17 mouse cellular contexts compared by ENCODE assay signal in genomic region chr14:20741301-20741700, GRCm38 (mm10). TPM values are rescaled to one million over a fixed set of nuclear protein-coding genes. Genes with fewer than 3 reads are reported as not detected.
DNase-seq lines count a peak whose midpoint lies in the region; ATAC-seq and TF ChIP-seq lines count a peak whose summit lies in the region.
"Had no signal": no experiment of that assay in that cellular context is flagged by ENCODE, and none has a peak within 500 bp of the region (broad histone marks: within the 10 kb centered on the region; RNA-seq: fewer than 3 reads in every experiment).

No protein-coding gene starts in this region.

- H3K79me2 ChIP-seq in liver, adult 2 months (ENCODE audit: control insufficient read depth, insufficient read depth, low read length), result no peaks in the 10 kb centered on the region

- H3K9ac ChIP-seq in forebrain, embryonic 13.5 days, result no peak overlapping the region
- H3K9ac ChIP-seq in liver, adult 2 months (ENCODE audit: low read depth, low read length), result no peak overlapping the region
- no peak overlapping the region for H3K9ac ChIP-seq in liver, postnatal 0 days (replicated peaks)
- H3K9ac ChIP-seq: forebrain, embryonic 12.5 days had no signal

- peaks cover 14% of the 10 kb centered on the region for H3K4me1 ChIP-seq in forebrain, embryonic 10.5 days
- no peaks in the 10 kb centered on the region for H3K4me1 ChIP-seq in forebrain, embryonic 13.5 days
- H3K4me1 ChIP-seq in liver, adult 2 months (ENCODE audit: control insufficient read depth, insufficient read depth, low read length), result no peaks in the 10 kb centered on the region
- H3K4me1 ChIP-seq in liver, postnatal 0 days (ENCODE audit: insufficient read depth), result 0 out of 2 replicates have a peak, but pooled peaks cover 2% of the 10 kb centered on the region
- H3K4me1 ChIP-seq: forebrain, embryonic 12.5 days had no signal

- TF ChIP-seq POLR2A in liver, adult 2 months (IDR thresholded peaks at IDR 0.05; ENCODE audit: extremely low read depth, insufficient read depth, low read length), result no peak

- no peak for ATAC-seq in forebrain, embryonic 13.5 days
- no peak for ATAC-seq in liver, postnatal 0 days
- ATAC-seq: hindbrain, embryonic 16.5 days had no signal

- DNase-seq in forebrain, embryonic 10.5 days (ENCODE audit: extremely low spot score, low spot score), result no peak
- peak; percentile 69 for DNase-seq in liver, adult 2 months (ENCODE audit: extremely low read depth, low read depth, low spot score)
- no peak for DNase-seq in liver, postnatal 0 days
- peak; percentile 16 for DNase-seq in fat pad, adult 2 months (ENCODE audit: extremely low read depth, low read depth, low spot score)
- DNase-seq in lung, postnatal 25 days (ENCODE audit: low spot score), result peak; percentile 59
- no peak for DNase-seq in layer of hippocampus, postnatal 10 days (ENCODE audit: low spot score in 2 of 2)
- no peak for DNase-seq in adrenal gland, adult 8-10 months
- DNase-seq: adrenal gland, postnatal 36 days; kidney, adult 11 months; right cerebral cortex, postnatal 25 days; thymus, adult 2 months had no signal

- H3K9me3 ChIP-seq in forebrain, embryonic 10.5 days, result no peaks in the 10 kb centered on the region
- no peaks in the 10 kb centered on the region for H3K9me3 ChIP-seq in forebrain, embryonic 13.5 days (replicated peaks)
- H3K9me3 ChIP-seq in liver, postnatal 0 days (ENCODE audit: low read length), result no peaks in the 10 kb centered on the region
- H3K9me3 ChIP-seq: forebrain, embryonic 12.5 days had no signal

- no peaks in the 10 kb centered on the region for H3K27me3 ChIP-seq in forebrain, embryonic 10.5 days (ENCODE audit: poor library complexity, severe bottlenecking)
- no peaks in the 10 kb centered on the region for H3K27me3 ChIP-seq in forebrain, embryonic 13.5 days
- no peaks in the 10 kb centered on the region for H3K27me3 ChIP-seq in liver, adult 2 months (ENCODE audit: control insufficient read depth, insufficient read depth, low read length)
- no peaks in the 10 kb centered on the region for H3K27me3 ChIP-seq in liver, postnatal 0 days (ENCODE audit: insufficient read depth, low read length)
- H3K27me3 ChIP-seq: CH12.LX; forebrain, embryonic 12.5 days had no signal

- H3K4me3 ChIP-seq in forebrain, embryonic 10.5 days, result no peak overlapping the region
- H3K4me3 ChIP-seq in forebrain, embryonic 13.5 days, result no peak overlapping the region
- no peak overlapping the region for H3K4me3 ChIP-seq in liver, adult 2 months (ENCODE audit: insufficient read depth, low read depth, low read length)
- no peak overlapping the region for H3K4me3 ChIP-seq in liver, postnatal 0 days (ENCODE audit: low read depth, low read length)
- H3K4me3 ChIP-seq: forebrain, embryonic 12.5 days had no signal

- H3K4me2 ChIP-seq in forebrain, embryonic 13.5 days, result no peak overlapping the region
- H3K4me2 ChIP-seq in liver, postnatal 0 days (ENCODE audit: low read depth, low read length), result no peak overlapping the region
- H3K4me2 ChIP-seq: forebrain, embryonic 12.5 days; liver, embryonic 11.5 days had no signal

- whole genome bisulfite sequencing in forebrain, embryonic 10.5 days, result 94% methylated on average over 9 of the region's 9 CpGs
- 96% methylated on average over 9 of the region's 9 CpGs for WGBS in forebrain, embryonic 13.5 days
- WGBS in liver, adult 2 months, result 39% methylated on average over 9 of the region's 9 CpGs
- WGBS in liver, postnatal 0 days (ENCODE audit: insufficient replicate concordance), result 72% methylated on average over 9 of the region's 9 CpGs

- H3K36me3 ChIP-seq in forebrain, embryonic 10.5 days (replicated peaks), result peaks cover 93% of the 10 kb centered on the region
- H3K36me3 ChIP-seq in forebrain, embryonic 13.5 days (ENCODE audit: poor library complexity, severe bottlenecking), result peaks cover 85% of the 10 kb centered on the region
- 0 out of 2 replicates have a peak, but pooled peaks cover 2% of the 10 kb centered on the region for H3K36me3 ChIP-seq in liver, adult 2 months (ENCODE audit: control insufficient read depth, insufficient read depth, low read length)
- peaks cover 28% of the 10 kb centered on the region for H3K36me3 ChIP-seq in liver, postnatal 0 days (replicated peaks; ENCODE audit: insufficient read depth, low read length)

- no peak for TF ChIP-seq EP300 in liver, postnatal 0 days (IDR thresholded peaks at IDR 0.05; ENCODE audit: low read depth)

- 0 out of 2 replicates have a peak overlapping the region, but pooled peaks have one; percentile 2 for H3K27ac ChIP-seq in forebrain, embryonic 10.5 days
- no peak overlapping the region for H3K27ac ChIP-seq in forebrain, embryonic 13.5 days
- no peak overlapping the region for H3K27ac ChIP-seq in liver, adult 2 months (replicated peaks; ENCODE audit: insufficient read depth, low read depth, low read length)
- H3K27ac ChIP-seq in liver, postnatal 0 days (ENCODE audit: low read depth), result no peak overlapping the region
- H3K27ac ChIP-seq: forebrain, embryonic 12.5 days; macrophage had no signal

- no peak for TF ChIP-seq CTCF in liver, adult 2 months (IDR thresholded peaks at IDR 0.05; ENCODE audit: low read depth, low read length)
- no peak for TF ChIP-seq CTCF in liver, postnatal 0 days (IDR thresholded peaks at IDR 0.05; ENCODE audit: low read depth)

RNA-seq across cellular contexts. Expression of gene Ndst2, which starts 6.9 kb away (rescaled TPM):
- polyA plus RNA-seq in forebrain, embryonic 10.5 days (2016; fragmentation: Nextera tagmentation; extraction: Ambion mirVana), result 23.5 and 24.3 TPM in 2 replicates
- polyA plus RNA-seq in forebrain, embryonic 13.5 days (2015; fragmentation: Nextera tagmentation; extraction: Ambion mirVana), result 14.0 and 18.3 TPM in 2 replicates
- total RNA-seq in liver, adult 2 months (2014; rRNA removed), result 10.8 and 13.2 TPM in 2 replicates
- 22.8 and 33.2 TPM in 2 replicates for polyA plus RNA-seq in liver, adult 2 months (2012; rRNA removed)
- 11.7 and 12.6 TPM in 2 replicates for polyA plus RNA-seq in liver, postnatal 0 days (2015; fragmentation: Nextera tagmentation; extraction: Ambion mirVana)
- total RNA-seq in layer of hippocampus, postnatal 10 days (2021), result 10 to 100 TPM; 17.9 to 19.4 TPM
- 10 to 100 TPM; 27.7 to 51.1 (median 34.4) TPM for total RNA-seq in adrenal gland, adult 8-10 months (2022)

RNA-seq across cellular contexts. Expression of gene Zswim8, which starts 33.9 kb away (rescaled TPM):
- polyA plus RNA-seq in forebrain, embryonic 10.5 days (2016; fragmentation: Nextera tagmentation; extraction: Ambion mirVana), result 28.9 and 29.0 TPM in 2 replicates
- polyA plus RNA-seq in forebrain, embryonic 13.5 days (2015; fragmentation: Nextera tagmentation; extraction: Ambion mirVana), result 40.8 and 44.2 TPM in 2 replicates
- total RNA-seq in liver, adult 2 months (2014; rRNA removed), result 11.4 and 19.6 TPM in 2 replicates
- polyA plus RNA-seq in liver, adult 2 months (2012; rRNA removed), result 58.6 and 95.0 TPM in 2 replicates
- polyA plus RNA-seq in liver, postnatal 0 days (2015; fragmentation: Nextera tagmentation; extraction: Ambion mirVana), result 5.3 and 6.4 TPM in 2 replicates
- total RNA-seq in layer of hippocampus, postnatal 10 days (2021), result 100 to 1,000 TPM; 132 to 152 TPM
- total RNA-seq in adrenal gland, adult 8-10 months (2022), result 100 to 1,000 TPM; 111 to 197 (median 146) TPM

RNA-seq across cellular contexts. Expression of gene Chchd1, which starts 38.5 kb away (rescaled TPM):
- polyA plus RNA-seq in forebrain, embryonic 10.5 days (2016; fragmentation: Nextera tagmentation; extraction: Ambion mirVana), result 252 and 261 TPM in 2 replicates
- polyA plus RNA-seq in forebrain, embryonic 13.5 days (2015; fragmentation: Nextera tagmentation; extraction: Ambion mirVana), result 235 and 281 TPM in 2 replicates
- 92.7 and 112 TPM in 2 replicates for total RNA-seq in liver, adult 2 months (2014; rRNA removed)
- polyA plus RNA-seq in liver, adult 2 months (2012; rRNA removed), result 23.8 and 31.0 TPM in 2 replicates
- polyA plus RNA-seq in liver, postnatal 0 days (2015; fragmentation: Nextera tagmentation; extraction: Ambion mirVana), result 88.5 and 91.7 TPM in 2 replicates
- 10 to 100 TPM; 57.7 to 61.3 TPM for total RNA-seq in layer of hippocampus, postnatal 10 days (2021)
- 10 to 100 TPM; 59.4 to 79.8 (median 72.9) TPM for total RNA-seq in adrenal gland, adult 8-10 months (2022)

RNA-seq across cellular contexts. Expression of gene Fut11, which starts 46.5 kb away (rescaled TPM):
- polyA plus RNA-seq in forebrain, embryonic 10.5 days (2016; fragmentation: Nextera tagmentation; extraction: Ambion mirVana), result 15.7 and 16.0 TPM in 2 replicates
- polyA plus RNA-seq in forebrain, embryonic 13.5 days (2015; fragmentation: Nextera tagmentation; extraction: Ambion mirVana), result 18.9 and 19.9 TPM in 2 replicates
- total RNA-seq in liver, adult 2 months (2014; rRNA removed), result 3.3 and 3.7 TPM in 2 replicates
- polyA plus RNA-seq in liver, adult 2 months (2012; rRNA removed), result 2.5 and 3.8 TPM in 2 replicates
- polyA plus RNA-seq in liver, postnatal 0 days (2015; fragmentation: Nextera tagmentation; extraction: Ambion mirVana), result 4.4 and 5.1 TPM in 2 replicates
- 10 to 100 TPM; 19.5 TPM for total RNA-seq in layer of hippocampus, postnatal 10 days (2021)
- total RNA-seq in adrenal gland, adult 8-10 months (2022), result 10 to 100 TPM; 18.7 to 22.5 (median 21.3) TPM

RNA-seq across cellular contexts. Expression of gene Camk2g, which starts 52.6 kb away (rescaled TPM):
- 33.0 and 37.8 TPM in 2 replicates for polyA plus RNA-seq in forebrain, embryonic 10.5 days (2016; fragmentation: Nextera tagmentation; extraction: Ambion mirVana)
- 60.7 and 81.8 TPM in 2 replicates for polyA plus RNA-seq in forebrain, embryonic 13.5 days (2015; fragmentation: Nextera tagmentation; extraction: Ambion mirVana)
- total RNA-seq in liver, adult 2 months (2014; rRNA removed), result 7.9 and 9.9 TPM in 2 replicates
- 5.0 and 7.9 TPM in 2 replicates for polyA plus RNA-seq in liver, adult 2 months (2012; rRNA removed)
- 6.6 and 7.2 TPM in 2 replicates for polyA plus RNA-seq in liver, postnatal 0 days (2015; fragmentation: Nextera tagmentation; extraction: Ambion mirVana)
- 100 to 1,000 TPM; 201 to 207 TPM for total RNA-seq in layer of hippocampus, postnatal 10 days (2021)
- total RNA-seq in adrenal gland, adult 8-10 months (2022), result 10 to 100 TPM; 63.3 to 74.9 (median 69.1) TPM

Comparison
In these comparisons a context has a peak if more than half of its experiments do, and no peak if none do; other contexts are left out.
1. DNase-seq: peak in liver, adult 2 months (single experiment), fat pad, adult 2 months (single experiment) and lung, postnatal 25 days (single experiment); none in forebrain, embryonic 10.5 days (single experiment), liver, postnatal 0 days (single experiment), layer of hippocampus, postnatal 10 days (0 of 2) and adrenal gland, adult 8-10 months (single experiment).